Mouse (Mus musculus) ES-Bruce4 (cell line): ENCODE measurements around the gene Por. TPM values are rescaled to one million over a fixed set of nuclear protein-coding genes. Genes with fewer than 3 reads are reported as not detected.

ENCODE experiments used
- H3K27ac ChIP-seq: 2 replicates; pipeline ENCODE4 v1.5.1; 2012; ENCODE audit warnings: low read length, inconsistent platforms; ENCODE audit not compliant: insufficient read depth
- H3K27me3 ChIP-seq: 2 replicates; pipeline ENCODE4 v1.6.1; 2012; ENCODE audit warnings: mild to moderate bottlenecking, low read length, inconsistent platforms; ENCODE audit not compliant: control insufficient read depth, poor library complexity, insufficient read depth, severe bottlenecking
- H3K36me3 ChIP-seq: 2 replicates; pipeline ENCODE4 v1.6.1; 2012; ENCODE audit warnings: inconsistent platforms, mild to moderate bottlenecking, low read length, moderate library complexity; ENCODE audit not compliant: control insufficient read depth, poor library complexity, insufficient read depth, severe bottlenecking
- H3K4me1 ChIP-seq: one replicate; pipeline ENCODE4 v1.8.1; 2011; ENCODE audit warnings: low read length; ENCODE audit not compliant: control insufficient read depth, insufficient read depth
- H3K4me3 ChIP-seq: 2 replicates; pipeline ENCODE4 v1.5.1; 2011; ENCODE audit warnings: low read depth, mild to moderate bottlenecking, low read length
- H3K9ac ChIP-seq: 2 replicates; pipeline ENCODE4 v1.6.1; 2012; ENCODE audit warnings: low read depth, mild to moderate bottlenecking, inconsistent platforms; ENCODE audit not compliant: poor library complexity, severe bottlenecking
- H3K9me3 ChIP-seq: replicated peaks from 2 replicates; pipeline ENCODE4 v1.6.1; 2012; ENCODE audit warnings: mild to moderate bottlenecking, low read length, inconsistent platforms; ENCODE audit not compliant: control insufficient read depth, poor library complexity, insufficient read depth, severe bottlenecking
- CTCF ChIP-seq: IDR thresholded peaks from one replicate; pipeline ENCODE4 v1.8.1; 2011; ENCODE audit warnings: low read depth, low read length
- EP300 ChIP-seq: IDR thresholded peaks from 2 replicates; pipeline ENCODE4 v1.6.1; 2011; ENCODE audit warnings: low read depth, low read length; ENCODE audit not compliant: insufficient read depth
- POLR2A ChIP-seq: IDR thresholded peaks from one replicate; pipeline ENCODE4 v1.8.1; 2011; ENCODE audit warnings: low read length; ENCODE audit not compliant: insufficient read depth
- polyA plus RNA-seq: library from polyadenylated mRNA; stranded (reverse); fragments of >200 nt; gene quantifications from 2 replicates; pipeline ENCODE4 v1.2.4, GENCODE M21; 2011; ENCODE audit warnings: low read depth; ENCODE audit not compliant: missing spikeins, insufficient read depth, insufficient read length

The Por gene
- polyA plus RNA-seq, 1 experiment, result 41.4 TPM

DNA sequence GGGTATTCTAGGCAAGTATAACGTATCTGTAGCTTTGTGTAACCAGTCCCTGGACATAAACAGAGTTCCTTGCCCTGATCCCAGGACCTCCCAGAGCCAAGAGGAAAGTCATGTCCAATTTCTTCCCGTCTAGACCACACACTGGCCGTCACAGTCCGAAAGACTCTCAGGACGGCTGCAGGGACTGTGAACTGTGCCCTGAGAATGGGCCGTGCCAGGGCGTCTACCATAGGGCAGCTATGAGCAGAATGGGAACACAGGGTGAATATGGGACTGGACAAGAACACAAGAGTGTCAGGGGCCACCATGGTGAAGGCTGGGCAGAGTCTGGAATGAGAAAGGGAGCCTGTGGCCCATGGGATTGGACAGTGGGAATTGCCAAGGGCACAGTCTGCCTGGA, 9.3 kb upstream of the Por start:
- H3K9me3 ChIP-seq, result no peaks in the 10 kb centered on the region
- peak overlapping the region; percentile 91 for H3K27ac ChIP-seq
- peaks cover 10% of the 10 kb centered on the region for H3K4me1 ChIP-seq
- no peak overlapping the region for H3K4me3 ChIP-seq
- peak overlapping the region; percentile 19; the same call in 1 of the 2 replicates for H3K9ac ChIP-seq
- H3K36me3 ChIP-seq, result no peaks in the 10 kb centered on the region
- TF ChIP-seq POLR2A (no peak), CTCF (no peak), EP300 (no peak)
- no peaks in the 10 kb centered on the region for H3K27me3 ChIP-seq

DNA sequence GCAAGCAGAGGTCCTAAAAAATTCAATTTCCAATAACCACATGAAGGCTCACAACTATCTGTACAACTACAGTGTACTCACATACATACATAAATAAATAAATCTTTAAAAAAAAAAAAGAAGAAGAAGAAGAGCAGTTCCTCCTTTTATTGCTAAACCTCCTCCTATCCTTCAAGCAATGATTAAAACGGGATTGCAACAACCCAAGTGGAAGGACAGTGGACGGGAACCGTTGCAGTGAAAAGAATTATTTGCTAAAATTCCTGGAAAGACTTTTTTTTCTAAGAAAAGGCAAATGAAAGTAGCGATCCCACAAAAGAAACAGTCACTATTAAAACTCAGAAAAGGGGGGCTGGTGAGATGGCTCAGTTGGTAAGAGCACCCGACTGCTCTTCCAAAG, 2.9 kb upstream of the Por start:
- Histone ChIP-seq H3K27me3 (no peaks in the 10 kb centered on the region), H3K9me3 (no peaks in the 10 kb centered on the region), H3K9ac (no peak overlapping the region), H3K4me3 (no peak overlapping the region), H3K36me3 (no peaks in the 10 kb centered on the region), H3K4me1 (peaks cover 4% of the 10 kb centered on the region), H3K27ac (no peak overlapping the region)
- TF ChIP-seq POLR2A (no peak), EP300 (no peak), CTCF (no peak)

DNA sequence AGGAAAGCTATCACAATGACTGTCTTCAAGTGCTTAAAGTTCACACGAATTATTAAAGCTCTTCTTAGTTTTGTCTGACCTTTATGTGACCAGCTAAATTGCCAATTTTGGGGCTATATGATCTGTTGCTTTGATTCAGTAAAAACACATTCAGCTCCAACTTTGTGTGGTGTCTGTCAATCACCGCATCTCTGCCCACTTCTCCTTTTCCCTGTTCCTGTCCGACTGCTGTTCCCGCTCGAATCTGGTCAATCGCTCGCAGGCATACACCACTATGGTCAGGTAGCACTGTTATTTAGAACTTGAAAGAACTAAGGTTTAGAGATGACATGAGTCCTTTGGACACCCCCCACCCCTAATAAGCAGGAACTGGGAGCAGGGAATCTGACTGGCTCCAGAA, 1.8 kb upstream of the Por start:
- Histone ChIP-seq H3K4me3 (no peak overlapping the region), H3K36me3 (no peaks in the 10 kb centered on the region), H3K27me3 (no peaks in the 10 kb centered on the region), H3K4me1 (no peaks in the 10 kb centered on the region), H3K9ac (no peak overlapping the region), H3K9me3 (no peaks in the 10 kb centered on the region), H3K27ac (no peak overlapping the region)
- no peak for TF ChIP-seq EP300
- TF ChIP-seq POLR2A, result no peak
- TF ChIP-seq CTCF, result no peak

DNA sequence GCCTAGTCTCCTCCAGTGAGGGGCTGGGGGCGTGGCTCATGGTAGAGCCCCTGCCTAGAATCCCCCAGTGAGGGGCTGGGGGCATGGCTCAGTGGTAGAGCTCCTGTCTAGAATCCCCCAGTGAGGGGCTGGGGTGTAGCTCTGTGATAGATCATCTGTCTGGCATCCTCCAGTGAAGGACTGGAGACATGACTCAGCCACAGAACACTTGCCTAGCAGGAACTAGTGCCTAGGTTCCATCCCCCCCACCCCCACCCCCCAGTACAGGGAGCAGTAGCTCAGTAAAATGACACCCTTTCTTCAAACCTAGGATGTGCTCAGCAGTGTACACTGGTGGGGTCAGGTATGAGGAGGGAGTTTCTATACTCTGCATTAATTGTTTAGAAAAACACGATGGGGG, 1.0 kb downstream of the Por start:
- TF ChIP-seq EP300 (no peak), CTCF (no peak)
- Histone ChIP-seq H3K4me3 (no peak overlapping the region), H3K36me3 (no peaks in the 10 kb centered on the region), H3K9ac (no peak overlapping the region), H3K4me1 (peaks cover 4% of the 10 kb centered on the region), H3K9me3 (no peaks in the 10 kb centered on the region), H3K27me3 (no peaks in the 10 kb centered on the region), H3K27ac (no peak overlapping the region)

DNA sequence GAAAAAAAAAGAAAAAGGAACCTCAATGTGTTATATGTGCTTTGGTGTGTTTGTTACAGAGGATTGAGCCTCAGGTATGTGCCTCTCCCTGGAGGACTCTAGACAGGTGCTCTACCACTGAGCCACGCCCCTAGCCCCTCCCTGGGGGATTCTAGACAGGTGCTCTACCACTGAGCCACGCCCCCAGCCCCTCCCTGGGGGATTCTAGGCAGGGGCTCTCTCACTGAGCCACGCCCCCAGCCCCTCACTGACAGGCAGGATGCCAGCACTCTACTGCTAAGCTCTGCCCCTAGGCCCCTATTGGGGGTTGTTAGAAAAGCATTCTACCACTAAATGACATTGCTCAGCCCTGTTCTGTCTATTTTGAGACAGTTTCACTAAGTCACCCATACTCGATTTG, 2.7 kb downstream of the Por start:
- H3K36me3 ChIP-seq, result no peaks in the 10 kb centered on the region
- peaks cover 4% of the 10 kb centered on the region for H3K4me1 ChIP-seq
- H3K4me3 ChIP-seq, result no peak overlapping the region
- no peaks in the 10 kb centered on the region for H3K9me3 ChIP-seq
- TF ChIP-seq CTCF (no peak), EP300 (no peak), POLR2A (no peak)
- H3K9ac ChIP-seq, result no peak overlapping the region
- no peak overlapping the region for H3K27ac ChIP-seq
- H3K27me3 ChIP-seq, result no peaks in the 10 kb centered on the region

DNA sequence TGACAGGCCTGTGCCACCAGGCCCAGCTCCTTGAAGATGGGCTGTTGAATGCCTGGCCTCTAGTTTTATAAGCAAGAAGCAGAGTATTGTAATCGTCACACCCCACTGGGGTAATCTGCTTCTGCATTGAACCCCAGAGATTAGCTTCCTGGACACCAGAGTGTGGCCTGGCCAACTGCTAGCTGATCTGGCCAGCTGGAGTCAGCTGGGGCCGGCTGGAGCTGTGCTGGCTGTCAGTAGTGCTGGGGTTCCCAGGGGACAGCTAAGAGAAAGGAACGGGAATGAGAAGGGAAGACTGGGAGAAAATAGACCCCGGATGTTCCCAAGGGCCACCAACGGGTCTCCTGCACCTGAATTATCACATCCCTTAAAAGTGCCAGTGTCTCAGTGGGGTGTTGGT, 3.1 kb downstream of the Por start:
- no peak for TF ChIP-seq EP300
- no peak for TF ChIP-seq POLR2A
- TF ChIP-seq CTCF, result no peak
- Histone ChIP-seq H3K4me1 (peaks cover 4% of the 10 kb centered on the region), H3K36me3 (no peaks in the 10 kb centered on the region), H3K9ac (no peak overlapping the region), H3K27me3 (no peaks in the 10 kb centered on the region), H3K27ac (no peak overlapping the region), H3K4me3 (no peak overlapping the region), H3K9me3 (no peaks in the 10 kb centered on the region)
